Mouse (Mus musculus) limb, embryonic 13.5 days (tissue): ENCODE measurements around the gene Aspg. TPM values are rescaled to one million over a fixed set of nuclear protein-coding genes. Genes with fewer than 3 reads are reported as not detected.

Experiments used
- ATAC-seq: fragments of 200-750 bp; cut with Nextera tagmentation; 2 replicates; pipeline ENCODE4 v1.8.0; 2017; ENCODE audit warnings: low read depth, moderate number of reproducible peaks, moderate TSS enrichment; ENCODE audit not compliant: low FRiP score
- H3K27ac ChIP-seq: fragments of 300-500 bp; sonication (generic); 2 replicates; pipeline ENCODE4 v1.5.1; 2015; ENCODE audit warnings: inconsistent platforms, mild to moderate bottlenecking, moderate library complexity
- H3K27me3 ChIP-seq: fragments of 300-500 bp; sonication (generic); 2 replicates; pipeline ENCODE4 v1.6.1; 2015; ENCODE audit warnings: mild to moderate bottlenecking, inconsistent platforms
- H3K36me3 ChIP-seq: fragments of 300-500 bp; sonication (generic); 2 replicates; pipeline ENCODE4 v1.6.1; 2015; ENCODE audit warnings: inconsistent platforms, mild to moderate bottlenecking, moderate library complexity
- H3K4me1 ChIP-seq: fragments of 300-500 bp; sonication (generic); 2 replicates; pipeline ENCODE4 v1.6.1; 2015; ENCODE audit warnings: inconsistent platforms
- H3K4me2 ChIP-seq: fragments of 300-500 bp; sonication (generic); replicated peaks from 2 replicates; pipeline ENCODE4 v1.6.1; 2015; ENCODE audit warnings: inconsistent platforms, mild to moderate bottlenecking, moderate library complexity
- H3K4me3 ChIP-seq: fragments of 300-500 bp; sonication (generic); 2 replicates; pipeline ENCODE4 v1.5.1; 2015; ENCODE audit warnings: moderate library complexity, mild to moderate bottlenecking, inconsistent platforms
- H3K9ac ChIP-seq: fragments of 300-500 bp; sonication (generic); 2 replicates; pipeline ENCODE4 v1.6.1; 2015; ENCODE audit warnings: mild to moderate bottlenecking, inconsistent platforms
- H3K9me3 ChIP-seq: fragments of 300-500 bp; sonication (generic); 2 replicates; pipeline ENCODE4 v1.6.1; 2016; ENCODE audit warnings: inconsistent platforms
- WGBS: fragments of 180-500 bp; shearing (Covaris S2); methylation state at CpG from one replicate; pipeline ENCODE4 v1.1.7; 2015; 5-methylcytosine and 5-hydroxymethylcytosine counted together
- polyA plus RNA-seq: library from polyadenylated mRNA; unstranded; fragments of >200 nt; fragmentation: Nextera tagmentation; extraction: Ambion mirVana; gene quantifications from 2 replicates; pipeline ENCODE4 v1.2.1, GENCODE M21; 2015

Aspg gene
- polyA plus RNA-seq = 1.5 and 2.1 TPM in 2 replicates

DNA sequence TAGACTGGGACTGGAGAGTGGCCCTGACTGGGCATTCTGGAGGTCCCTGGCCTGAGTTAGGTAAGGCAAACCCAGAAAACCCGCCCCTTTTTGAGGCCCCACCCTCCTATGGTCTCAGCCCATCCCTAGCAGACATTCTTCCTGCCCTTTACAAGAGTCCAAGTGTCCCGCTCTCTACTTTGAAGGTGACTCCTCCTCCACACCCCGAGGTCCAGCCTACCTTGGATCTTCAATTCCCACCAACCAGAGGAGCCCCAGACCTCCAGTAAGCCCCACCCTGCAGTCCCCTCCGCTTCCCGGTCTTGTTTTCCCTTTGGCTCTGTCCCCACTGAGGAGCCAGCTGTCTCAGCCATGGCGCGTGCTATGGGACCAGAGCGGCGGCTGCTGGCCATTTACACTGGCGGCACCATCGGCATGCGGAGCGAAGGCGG lies at the start of gene Aspg:
Aspg (plus strand) TSS at position 139 of the 431 bp plus-strand sequence.
- H3K4me3 ChIP-seq = peak within 1 kb of the TSS; percentile 31
- H3K9ac ChIP-seq = no peak within 1 kb of the TSS; the same call in 1 of the 2 replicates
- peak within 1 kb of the TSS; percentile 64 for H3K4me2 ChIP-seq
- peak; percentile 62 for ATAC-seq
- no peaks in the 10 kb centered on the region for H3K9me3 ChIP-seq
- peaks cover 9% of the 10 kb centered on the region; the same call in 1 of the 2 replicates for H3K27me3 ChIP-seq
- peaks cover 14% of the 10 kb centered on the region for H3K4me1 ChIP-seq
- WGBS = 2% methylated on average over 14 of the region's 14 CpGs
- no peaks in the 10 kb centered on the region for H3K36me3 ChIP-seq
- H3K27ac ChIP-seq = no peak within 1 kb of the TSS

DNA sequence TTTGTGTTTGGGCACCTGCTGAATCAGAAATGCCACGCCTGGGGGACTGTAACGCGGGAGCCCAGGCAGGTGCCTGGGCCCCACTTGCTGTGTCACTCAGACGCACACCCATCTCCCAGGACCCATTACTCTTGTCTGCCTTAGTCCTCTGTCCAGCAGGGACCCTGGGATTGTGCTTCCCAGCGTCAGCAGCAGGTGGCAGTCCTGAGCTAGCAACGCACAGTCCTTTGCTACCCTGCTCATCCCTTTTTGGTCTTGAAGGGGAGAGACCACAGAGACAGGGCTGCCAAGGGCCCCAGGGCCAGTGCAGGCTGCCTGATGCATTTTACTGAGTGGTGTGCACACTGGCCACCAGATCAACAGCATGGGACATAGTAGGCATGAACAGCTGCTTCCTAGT lies 28.8 kb upstream of the Aspg start:
- Histone ChIP-seq H3K27me3 (no peaks in the 10 kb centered on the region), H3K4me3 (no peak overlapping the region), H3K9ac (no peak overlapping the region), H3K4me1 (no peaks in the 10 kb centered on the region), H3K4me2 (no peak overlapping the region), H3K27ac (no peak overlapping the region), H3K36me3 (no peaks in the 10 kb centered on the region), H3K9me3 (no peaks in the 10 kb centered on the region)
- peak; percentile 54; the same call in 1 of the 2 replicates for ATAC-seq
- 11% methylated on average over 6 of the region's 6 CpGs for WGBS

DNA sequence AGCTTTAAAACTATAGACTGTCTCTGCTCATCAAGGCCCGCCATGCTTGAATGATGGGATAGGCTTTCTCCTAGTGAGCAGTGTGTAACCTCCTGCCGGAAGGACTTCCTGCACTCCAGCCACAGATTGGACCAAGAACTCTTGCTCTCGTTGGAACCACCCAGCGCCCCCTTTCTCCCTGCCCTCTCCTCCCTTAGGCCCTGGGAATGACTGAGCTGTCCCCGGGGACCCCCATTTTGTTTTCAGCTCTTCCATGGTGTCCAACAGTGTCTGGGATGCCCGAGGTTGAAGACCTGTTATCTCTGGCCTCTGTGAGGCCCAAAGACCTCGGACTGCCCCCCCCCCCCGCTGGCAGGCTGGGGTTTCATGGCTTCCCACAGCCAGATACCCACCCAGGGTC lies 26.6 kb upstream of the Aspg start:
- Histone ChIP-seq H3K9me3 (no peaks in the 10 kb centered on the region), H3K4me2 (no peak overlapping the region), H3K27me3 (no peaks in the 10 kb centered on the region), H3K36me3 (no peaks in the 10 kb centered on the region), H3K9ac (no peak overlapping the region), H3K4me3 (no peak overlapping the region), H3K27ac (no peak overlapping the region), H3K4me1 (no peaks in the 10 kb centered on the region)
- WGBS = 79% methylated on average over 8 of the region's 8 CpGs
- ATAC-seq = no peak

DNA sequence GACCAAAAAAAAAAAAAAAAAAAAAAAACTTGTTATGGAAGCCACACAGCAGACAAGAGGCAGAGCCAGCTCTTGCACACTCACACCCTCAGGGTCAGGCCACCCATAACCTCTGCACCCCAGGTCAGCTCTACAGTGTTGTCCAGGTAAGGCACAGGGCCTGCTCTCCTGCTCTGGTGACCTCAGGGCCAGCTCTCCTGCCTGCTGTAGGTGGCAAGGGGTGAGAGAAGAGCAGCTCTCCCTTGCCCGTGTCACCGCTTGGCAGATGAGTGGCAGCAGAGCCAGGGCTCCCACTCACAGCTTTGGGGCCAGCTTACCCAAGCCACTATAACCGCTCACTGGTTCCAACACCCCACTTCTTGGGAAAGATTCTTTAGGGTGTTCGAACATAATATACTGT lies 25.6 kb upstream of the Aspg start:
- no peak overlapping the region for H3K4me3 ChIP-seq
- no peak for ATAC-seq
- H3K36me3 ChIP-seq = no peaks in the 10 kb centered on the region
- no peak overlapping the region for H3K27ac ChIP-seq
- 89% methylated on average over 4 of the region's 4 CpGs for WGBS
- H3K4me2 ChIP-seq = no peak overlapping the region
- H3K27me3 ChIP-seq = no peaks in the 10 kb centered on the region
- no peaks in the 10 kb centered on the region for H3K4me1 ChIP-seq
- no peak overlapping the region for H3K9ac ChIP-seq
- H3K9me3 ChIP-seq = no peaks in the 10 kb centered on the region

DNA sequence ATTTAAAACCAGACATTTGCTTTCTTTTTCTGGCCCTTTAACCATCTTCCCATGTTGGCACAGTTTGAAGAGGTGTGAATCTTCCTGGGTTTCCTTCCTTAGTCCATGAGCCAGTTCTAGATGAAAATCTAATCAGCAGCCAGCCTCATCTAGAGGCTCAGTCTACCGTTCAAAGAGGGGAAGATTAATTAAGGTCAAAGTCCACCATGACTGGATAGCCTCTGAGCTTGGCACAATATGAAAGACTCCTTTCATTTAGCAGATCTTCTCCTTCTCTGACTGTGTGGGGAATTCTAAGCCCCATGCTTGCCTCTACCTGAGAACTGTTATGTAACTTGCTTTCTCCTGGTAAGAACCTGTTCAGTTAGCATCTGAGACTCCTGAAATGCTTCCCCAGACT lies 24.2 kb upstream of the Aspg start:
- no peak overlapping the region for H3K4me3 ChIP-seq
- ATAC-seq = no peak
- no peak overlapping the region for H3K27ac ChIP-seq
- H3K4me1 ChIP-seq = peaks cover 10% of the 10 kb centered on the region
- 45% methylated on average over 1 of the region's 1 CpGs for WGBS
- no peaks in the 10 kb centered on the region for H3K27me3 ChIP-seq
- no peak overlapping the region for H3K9ac ChIP-seq
- H3K36me3 ChIP-seq = no peaks in the 10 kb centered on the region
- no peaks in the 10 kb centered on the region for H3K9me3 ChIP-seq
- H3K4me2 ChIP-seq = no peak overlapping the region

DNA sequence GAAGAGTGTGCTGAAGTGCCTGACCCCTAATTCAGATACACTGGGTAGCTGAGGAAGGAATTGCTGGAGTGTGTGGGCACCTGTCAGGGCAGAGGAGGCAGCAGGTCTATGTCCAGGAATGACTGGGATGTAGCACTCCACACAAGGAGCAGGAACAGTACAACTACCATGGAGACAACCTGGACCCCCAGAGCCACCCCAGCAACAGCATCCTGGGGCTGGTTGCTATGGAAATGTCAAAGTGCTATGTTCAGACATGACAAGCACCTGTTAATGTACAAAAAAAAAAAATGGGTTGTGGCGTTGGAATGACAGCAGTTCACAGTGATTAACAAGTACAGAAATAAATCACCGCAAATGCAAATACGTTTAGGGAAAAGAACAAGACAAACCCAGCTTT lies 20.2 kb upstream of the Aspg start:
- Histone ChIP-seq H3K36me3 (no peaks in the 10 kb centered on the region), H3K27ac (no peak overlapping the region), H3K9me3 (no peaks in the 10 kb centered on the region), H3K4me2 (no peak overlapping the region), H3K4me3 (no peak overlapping the region), H3K4me1 (peaks cover 20% of the 10 kb centered on the region), H3K9ac (no peak overlapping the region), H3K27me3 (peaks cover 1% of the 10 kb centered on the region; the same call in 1 of the 2 replicates)
- WGBS = 77% methylated on average over 3 of the region's 3 CpGs
- no peak for ATAC-seq

DNA sequence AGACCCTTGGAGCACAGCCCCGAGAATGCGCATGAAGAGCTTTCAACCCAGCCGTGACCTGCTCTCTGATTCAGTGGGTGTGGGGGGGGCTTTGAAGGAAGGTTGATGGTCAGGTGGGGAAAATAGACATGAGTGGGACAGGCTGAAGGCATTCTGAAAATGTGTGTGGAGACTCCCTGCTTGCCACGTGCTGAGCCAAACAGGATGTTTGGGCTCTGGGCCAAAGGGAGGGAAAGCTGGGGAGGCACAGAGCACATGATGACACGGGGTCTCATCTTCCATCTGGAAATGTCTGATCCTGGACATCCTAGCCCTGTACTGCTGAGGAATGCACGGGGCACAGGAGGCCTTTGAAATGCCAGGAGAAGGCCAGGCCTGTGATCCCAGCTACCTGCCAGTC lies 19.8 kb upstream of the Aspg start:
- H3K4me2 ChIP-seq = no peak overlapping the region
- no peak overlapping the region for H3K4me3 ChIP-seq
- no peak for ATAC-seq
- peaks cover 6% of the 10 kb centered on the region for H3K27me3 ChIP-seq
- no peaks in the 10 kb centered on the region for H3K36me3 ChIP-seq
- peaks cover 20% of the 10 kb centered on the region for H3K4me1 ChIP-seq
- no peak overlapping the region for H3K9ac ChIP-seq
- no peaks in the 10 kb centered on the region for H3K9me3 ChIP-seq
- 52% methylated on average over 6 of the region's 6 CpGs for WGBS
- H3K27ac ChIP-seq = no peak overlapping the region

DNA sequence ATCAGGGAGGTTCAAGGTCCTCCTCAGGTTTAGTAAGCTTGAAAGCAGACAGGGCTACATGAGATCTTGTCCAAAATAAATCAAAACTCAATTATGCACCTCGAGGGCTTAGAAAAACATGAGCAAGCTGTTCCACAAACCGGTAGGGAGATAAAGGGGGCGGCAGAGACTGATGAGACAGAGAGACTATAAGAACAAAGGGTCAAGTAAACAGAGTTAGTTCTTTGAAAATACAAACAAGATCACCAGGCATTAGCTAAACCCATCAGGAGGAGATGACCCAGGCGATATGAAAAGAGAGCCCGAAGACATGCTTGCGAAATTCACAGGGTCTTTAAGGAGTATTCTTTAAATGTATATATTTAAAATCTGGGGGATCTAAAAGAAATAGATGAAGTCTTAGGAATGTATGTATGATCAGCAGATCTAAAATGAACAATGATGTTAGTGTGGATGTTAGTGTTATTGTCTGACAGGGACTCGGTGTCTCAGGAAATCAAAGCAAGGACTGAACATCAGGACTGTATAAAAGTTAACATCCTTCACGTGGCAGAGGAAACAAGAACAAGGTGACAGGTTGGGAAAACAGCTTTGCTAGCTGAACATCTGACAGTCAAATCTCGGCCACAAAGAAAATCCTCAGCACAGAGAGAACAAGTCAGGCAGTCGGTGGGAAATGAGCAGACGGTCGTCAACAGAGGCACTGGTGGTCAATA lies 17.7 kb upstream of the Aspg start:
- H3K27me3 ChIP-seq = peaks cover 8% of the 10 kb centered on the region
- no peak overlapping the region for H3K9ac ChIP-seq
- ATAC-seq = no peak
- no peak overlapping the region for H3K4me2 ChIP-seq
- H3K36me3 ChIP-seq = no peaks in the 10 kb centered on the region
- H3K4me3 ChIP-seq = no peak overlapping the region
- H3K27ac ChIP-seq = no peak overlapping the region
- no peaks in the 10 kb centered on the region for H3K9me3 ChIP-seq
- peaks cover 20% of the 10 kb centered on the region for H3K4me1 ChIP-seq
- WGBS = 43% methylated on average over 12 of the region's 12 CpGs

DNA sequence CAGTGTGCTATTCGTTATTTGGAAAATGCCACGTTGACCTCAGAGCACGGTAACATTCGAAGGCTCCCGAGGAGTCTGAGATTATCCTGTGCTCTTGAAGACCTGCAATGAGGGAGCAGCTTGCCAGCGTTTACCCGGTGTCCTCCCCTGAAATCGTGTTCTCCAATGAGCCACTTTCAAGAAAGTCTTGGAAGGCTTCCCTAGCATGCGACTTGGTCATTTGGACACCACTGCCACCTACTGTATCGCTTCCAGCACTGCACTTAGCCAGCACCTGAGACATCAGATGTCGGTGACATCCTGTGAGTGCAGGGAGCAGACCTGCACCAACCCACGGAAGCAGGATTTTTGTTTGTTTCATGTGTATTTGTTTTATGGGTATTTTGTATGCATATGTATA lies 15.4 kb upstream of the Aspg start:
- Histone ChIP-seq H3K4me3 (no peak overlapping the region), H3K36me3 (no peaks in the 10 kb centered on the region), H3K9me3 (no peaks in the 10 kb centered on the region), H3K4me2 (peak overlapping the region; percentile 43), H3K4me1 (peaks cover 20% of the 10 kb centered on the region), H3K27ac (no peak overlapping the region), H3K27me3 (peaks cover 8% of the 10 kb centered on the region), H3K9ac (peak overlapping the region; percentile 40; the same call in 1 of the 2 replicates)
- no peak for ATAC-seq
- 9% methylated on average over 12 of the region's 12 CpGs for WGBS

DNA sequence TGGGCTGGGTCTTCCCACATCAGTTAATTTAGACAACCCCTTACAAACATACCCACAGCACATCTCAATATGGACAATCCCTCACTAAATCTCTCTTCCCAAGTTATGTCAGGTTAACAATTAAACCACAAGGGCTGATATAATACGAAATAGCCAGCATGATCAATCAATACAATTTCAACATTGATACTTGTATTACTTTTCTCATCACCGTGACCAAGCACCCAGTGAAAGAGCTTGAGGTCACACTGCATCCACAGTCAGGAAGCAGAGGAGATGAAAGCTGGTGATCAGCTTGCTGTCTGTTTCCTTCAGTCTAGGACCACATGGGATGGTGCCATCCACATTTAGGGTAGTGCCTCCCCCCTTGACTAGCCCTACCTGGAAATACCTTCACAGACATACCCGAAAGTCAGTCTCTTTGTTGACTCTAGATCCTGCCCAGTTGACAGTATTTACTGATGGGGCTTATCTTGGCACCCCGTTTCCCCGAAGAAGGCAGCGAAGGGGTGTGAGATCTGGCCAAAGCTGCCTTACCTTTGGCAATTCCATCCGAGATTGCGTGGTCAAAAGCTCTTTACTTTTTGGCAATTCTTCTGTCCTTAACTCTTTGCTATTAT lies 12.1 kb upstream of the Aspg start:
- no peak overlapping the region for H3K27ac ChIP-seq
- H3K9me3 ChIP-seq = no peaks in the 10 kb centered on the region
- no peak overlapping the region for H3K4me2 ChIP-seq
- peaks cover 8% of the 10 kb centered on the region; the same call in 1 of the 2 replicates for H3K4me1 ChIP-seq
- H3K27me3 ChIP-seq = peaks cover 8% of the 10 kb centered on the region
- WGBS = 85% methylated on average over 8 of the region's 8 CpGs
- H3K36me3 ChIP-seq = no peaks in the 10 kb centered on the region
- no peak overlapping the region for H3K9ac ChIP-seq
- H3K4me3 ChIP-seq = no peak overlapping the region
- no peak for ATAC-seq

DNA sequence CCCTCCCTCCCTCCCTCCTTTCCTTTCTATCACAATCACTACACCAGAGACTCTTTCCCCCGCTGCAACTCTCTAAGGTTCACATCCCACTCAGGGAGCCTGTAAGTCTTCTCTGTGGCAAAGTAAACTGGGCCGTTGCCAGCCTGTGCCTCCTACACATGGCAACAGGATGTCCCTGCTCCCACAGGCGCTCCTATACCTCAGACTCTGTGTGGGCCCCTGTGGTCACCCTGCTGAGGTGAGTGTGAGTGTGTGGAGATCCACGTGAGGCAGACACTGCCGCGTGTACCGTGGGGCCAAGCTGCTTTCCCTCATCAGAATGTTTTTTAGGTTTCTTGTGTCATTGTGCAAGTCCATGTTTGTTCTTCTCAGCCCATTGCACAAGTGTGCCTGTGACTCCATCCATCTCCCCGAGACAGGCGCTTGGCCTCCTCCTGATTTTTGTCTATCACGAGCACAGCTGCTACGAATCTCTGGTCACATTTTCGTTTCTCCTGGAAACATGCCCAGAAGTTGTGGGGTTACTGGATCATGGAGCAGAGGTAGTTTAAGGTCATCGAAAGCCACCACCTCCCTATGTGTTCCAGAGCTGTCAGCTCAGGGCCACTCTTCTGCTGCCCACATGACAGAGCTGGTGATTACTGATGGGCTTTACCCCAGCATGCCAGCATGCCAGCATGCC lies 10.3 kb upstream of the Aspg start:
- no peak for ATAC-seq
- no peak overlapping the region for H3K27ac ChIP-seq
- no peak overlapping the region for H3K4me3 ChIP-seq
- H3K36me3 ChIP-seq = no peaks in the 10 kb centered on the region
- 64% methylated on average over 13 of the region's 13 CpGs for WGBS
- no peak overlapping the region for H3K4me2 ChIP-seq
- H3K9ac ChIP-seq = no peak overlapping the region; the same call in 1 of the 2 replicates
- peaks cover 8% of the 10 kb centered on the region for H3K27me3 ChIP-seq
- no peaks in the 10 kb centered on the region for H3K9me3 ChIP-seq
- peaks cover 4% of the 10 kb centered on the region; the same call in 1 of the 2 replicates for H3K4me1 ChIP-seq

DNA sequence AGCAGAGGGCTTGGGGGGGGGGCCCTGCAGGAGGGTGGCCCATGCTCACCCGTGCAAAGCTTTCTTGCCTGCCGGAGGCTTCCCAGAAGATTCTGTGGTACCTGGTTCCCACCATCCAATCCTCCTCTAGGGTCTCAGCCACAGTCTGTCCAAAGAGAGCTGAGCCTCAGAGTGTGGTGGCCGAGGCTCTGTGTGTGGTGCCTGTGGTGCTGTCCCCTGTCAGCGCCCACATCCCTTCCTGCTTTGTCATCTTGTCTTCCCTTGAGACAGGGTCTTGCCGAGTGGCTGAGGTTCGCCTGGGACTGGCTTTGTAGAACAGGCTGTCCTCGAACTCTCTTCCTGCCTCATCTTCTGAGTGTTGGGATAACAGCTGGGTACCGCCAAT lies 9.8 kb upstream of the Aspg start:
- no peak overlapping the region for H3K4me2 ChIP-seq
- 77% methylated on average over 8 of the region's 8 CpGs for WGBS
- ATAC-seq = no peak

More for the DNA sequence above, 9.8 kb upstream of the Aspg start:
- peaks cover 2% of the 10 kb centered on the region for H3K27me3 ChIP-seq
- H3K9me3 ChIP-seq = no peaks in the 10 kb centered on the region
- H3K9ac ChIP-seq = no peak overlapping the region; the same call in 1 of the 2 replicates
- H3K4me3 ChIP-seq = no peak overlapping the region
- H3K27ac ChIP-seq = no peak overlapping the region
- H3K36me3 ChIP-seq = no peaks in the 10 kb centered on the region
- H3K4me1 ChIP-seq = peaks cover 4% of the 10 kb centered on the region; the same call in 1 of the 2 replicates
